ENCODE assay signal across 8 mouse cellular contexts in the genomic region with DNA sequence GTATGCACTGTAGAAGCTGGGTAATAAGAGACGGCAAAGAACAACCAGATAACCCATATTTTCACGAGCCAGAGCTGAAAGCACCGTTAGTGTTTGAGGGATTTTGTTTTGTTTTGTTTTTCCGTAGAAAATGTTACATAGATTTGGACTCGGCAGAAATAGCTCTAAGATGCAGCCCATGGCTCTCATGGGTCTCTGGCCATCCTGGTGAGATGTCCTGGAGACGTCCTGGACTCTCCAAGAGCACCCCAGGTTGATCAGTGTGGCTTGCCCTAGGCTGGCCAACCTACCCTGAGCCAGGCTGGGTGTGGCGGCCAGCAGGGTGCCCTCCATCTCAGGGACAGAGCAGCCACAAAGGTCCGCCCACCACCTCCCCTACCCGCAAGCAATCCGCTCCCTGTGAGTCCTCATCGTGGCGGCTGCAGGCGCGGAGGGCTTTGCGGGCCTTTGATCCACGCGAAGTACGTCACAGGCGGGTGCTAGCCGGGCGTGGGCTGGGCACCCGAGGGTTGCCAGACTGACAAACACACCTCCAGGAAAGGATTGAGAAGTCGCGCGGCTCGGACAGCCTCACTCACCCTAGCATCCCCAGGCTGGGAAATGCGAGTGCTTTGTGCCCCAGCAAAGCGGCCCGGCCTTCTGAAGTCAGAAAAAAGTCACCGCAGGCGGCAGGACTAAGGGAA. TPM values are rescaled to one million over a fixed set of nuclear protein-coding genes. Genes with fewer than 3 reads are reported as not detected.
DNase-seq lines count a peak whose midpoint lies in the region; ATAC-seq and TF ChIP-seq lines count a peak whose summit lies in the region.

No protein-coding gene starts in this region.

- ATAC-seq in activated CD4-positive, CD25-positive, alpha-beta regulatory T cell, adult 4 months = peak; percentile 5
- no peak for ATAC-seq in forebrain, embryonic 15.5 days (replicated peaks)
- ATAC-seq in liver, embryonic 13.5 days (ENCODE audit: low read depth) = peak; percentile 37; the same call in 1 of the 2 replicates

- no peak for TF ChIP-seq POLR2A in olfactory bulb, adult 2 months (IDR thresholded peaks at IDR 0.05; ENCODE audit: insufficient read depth, low read depth, low read length)

- H3K9me3 ChIP-seq in forebrain, embryonic 15.5 days = no peaks in the 10 kb centered on the region
- H3K9me3 ChIP-seq in liver, embryonic 13.5 days (replicated peaks) = no peaks in the 10 kb centered on the region

- no peaks in the 10 kb centered on the region for H3K36me3 ChIP-seq in forebrain, embryonic 15.5 days
- H3K36me3 ChIP-seq in liver, embryonic 13.5 days = no peaks in the 10 kb centered on the region

- H3K27ac ChIP-seq in forebrain, embryonic 15.5 days (replicated peaks) = no peak overlapping the region
- H3K27ac ChIP-seq in liver, embryonic 13.5 days = no peak overlapping the region
- H3K27ac ChIP-seq in olfactory bulb, adult 2 months (ENCODE audit: insufficient read depth, low read depth, low read length) = no peak overlapping the region

- peak overlapping the region; percentile 42 for H3K9ac ChIP-seq in forebrain, embryonic 15.5 days (replicated peaks)
- peak overlapping the region; percentile 56 for H3K9ac ChIP-seq in liver, embryonic 13.5 days

- H3K27me3 ChIP-seq in forebrain, embryonic 15.5 days = peaks cover 25% of the 10 kb centered on the region
- H3K27me3 ChIP-seq in liver, embryonic 13.5 days = peaks cover 76% of the 10 kb centered on the region

- peak overlapping the region; percentile 31 for H3K4me3 ChIP-seq in forebrain, embryonic 15.5 days
- peak overlapping the region; percentile 37 for H3K4me3 ChIP-seq in liver, embryonic 13.5 days (replicated peaks)
- 0 out of 2 replicates have a peak overlapping the region, but pooled peaks have one; percentile 2 for H3K4me3 ChIP-seq in olfactory bulb, adult 2 months (ENCODE audit: insufficient read depth, low read depth, low read length)

- intact Hi-C loops in left cerebral cortex, postnatal 4 days (cut with DNase I) = no loop called here

- WGBS in forebrain, embryonic 15.5 days = 13% methylated on average over 31 of the region's 31 CpGs
- 11% methylated on average over 31 of the region's 31 CpGs for WGBS in liver, embryonic 13.5 days (ENCODE audit: insufficient replicate concordance)
- 46% methylated on average over 31 of the region's 31 CpGs for WGBS in olfactory bulb, adult 2 months

- peak overlapping the region; percentile 54 for H3K4me2 ChIP-seq in forebrain, embryonic 15.5 days (replicated peaks)
- peak overlapping the region; percentile 67 for H3K4me2 ChIP-seq in liver, embryonic 13.5 days

- TF ChIP-seq CTCF in olfactory bulb, adult 2 months (IDR thresholded peaks at IDR 0.05; ENCODE audit: insufficient read depth, low read depth, low read length) = no peak

- H3K4me1 ChIP-seq in forebrain, embryonic 15.5 days = peaks cover 57% of the 10 kb centered on the region
- H3K4me1 ChIP-seq in liver, embryonic 13.5 days (replicated peaks) = peaks cover 30% of the 10 kb centered on the region
- H3K4me1 ChIP-seq in olfactory bulb, adult 2 months (ENCODE audit: control insufficient read depth, insufficient read depth, low read length) = peaks cover 20% of the 10 kb centered on the region

- DNase-seq in kidney, postnatal 4 days = peak; percentile 32 to 54
- no peak for DNase-seq in kidney, postnatal 14 days
- DNase-seq in liver, embryonic 13.5 days = no peak
- DNase-seq in left cerebral cortex, postnatal 4 days = no peak
- DNase-seq in frontal cortex, postnatal 25 days (ENCODE audit: low spot score in 2 of 2) = no peak

RNA-seq across cellular contexts. Expression of a gene that starts 52.2 kb away (rescaled TPM):
- polyA plus RNA-seq in activated CD4-positive, CD25-positive, alpha-beta regulatory T cell, adult 4 months (2017; shearing (Covaris generic)) = 100 to 1,000 TPM; 370 TPM
- polyA plus RNA-seq in forebrain, embryonic 15.5 days (2015; fragmentation: Nextera tagmentation; extraction: Ambion mirVana) = 1.5 and 1.6 TPM in 2 replicates
- 0.09 and 0.30 TPM in 2 replicates for polyA plus RNA-seq in liver, embryonic 13.5 days (2015; fragmentation: Nextera tagmentation; extraction: Ambion mirVana)
- 189 TPM in 1 of 2 replicates, not detected in the other for polyA plus RNA-seq in olfactory bulb, adult 2 months (2012; ENCODE audit: insufficient read depth, insufficient read length, low replicate concordance, missing spikeins)
- total RNA-seq in left cerebral cortex, postnatal 4 days (2021) = under 1 TPM in 1 of 2 experiments, not detected in 1; 0.28 TPM

Comparison
In these comparisons a context has a peak if more than half of its experiments do, and no peak if none do; other contexts are left out.
1. DNase-seq: peak in kidney, postnatal 4 days (2 of 2); none in kidney, postnatal 14 days (single experiment), liver, embryonic 13.5 days (single experiment), left cerebral cortex, postnatal 4 days (single experiment) and frontal cortex, postnatal 25 days (0 of 2).
2. RNA of a gene that starts 52.2 kb away (polyA plus RNA-seq): 370 TPM in activated CD4-positive, CD25-positive, alpha-beta regulatory T cell, adult 4 months and 189 TPM in olfactory bulb, adult 2 months; 1.5 to 1.6 TPM in forebrain, embryonic 15.5 days and 0.09 to 0.30 TPM in liver, embryonic 13.5 days; every median in the first group is over 10 times any median in the second.
3. Peak in every context shown above with its lines, with median percentiles within 50 percentile points of each other: H3K4me3 ChIP-seq.